Mouse (Mus musculus): Measurements from ENCODE around the gene Mxd4.

DNA sequence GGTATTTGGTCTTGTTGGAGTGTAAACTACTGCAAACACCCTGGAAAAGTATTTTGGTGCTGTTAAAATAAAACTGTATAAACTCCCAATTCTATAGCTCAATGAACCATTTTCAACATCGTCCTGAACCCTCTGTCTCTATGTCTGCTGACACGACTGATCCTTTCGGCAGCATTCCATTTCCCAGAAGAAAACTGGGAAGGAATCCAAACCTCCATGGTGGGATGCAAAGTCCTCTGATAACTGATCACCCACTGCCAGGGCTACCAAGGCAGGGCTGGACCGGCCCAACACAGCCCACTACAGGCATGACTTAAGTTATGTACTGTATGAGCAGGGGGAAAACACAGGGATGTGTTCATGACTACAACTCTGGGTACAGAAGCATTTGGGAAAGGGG, 14.5 kb upstream of the Mxd4 start:
- no peak for TF ChIP-seq GATA1 (IDR thresholded peaks at IDR 0.05; ENCODE audit: borderline replicate concordance, low read length)
- no peak for TF ChIP-seq FLI1 (IDR thresholded peaks at IDR 0.05; ENCODE audit: low read length)
